Mouse (Mus musculus) midbrain, embryonic 13.5 days (tissue): ENCODE measurements around the gene Smyd1. TPM values are rescaled to one million over a fixed set of nuclear protein-coding genes. Genes with fewer than 3 reads are reported as not detected.
"Not testable (repeated sequence)": the region's sequence is repeated elsewhere in the genome, so short reads cannot be mapped to it uniquely, and the experiment has no call there.

Experiments
- ATAC-seq: fragments of 200-750 bp; cut with Nextera tagmentation; 2 replicates; pipeline ENCODE4 v1.8.0; 2017; ENCODE audit warnings: mild to moderate bottlenecking, moderate TSS enrichment, moderate library complexity
- H3K27ac ChIP-seq: fragments of 300-500 bp; sonication (generic); 2 replicates; pipeline ENCODE4 v1.5.1; 2015; ENCODE audit warnings: inconsistent platforms, mild to moderate bottlenecking, moderate library complexity
- H3K27me3 ChIP-seq: fragments of 300-500 bp; sonication (generic); 2 replicates; pipeline ENCODE4 v1.6.1; 2015; ENCODE audit warnings: mild to moderate bottlenecking, inconsistent platforms
- H3K36me3 ChIP-seq: fragments of 300-500 bp; sonication (generic); 2 replicates; pipeline ENCODE4 v1.6.1; 2015; ENCODE audit warnings: mild to moderate bottlenecking, inconsistent platforms
- H3K4me1 ChIP-seq: fragments of 300-500 bp; sonication (generic); replicated peaks from 2 replicates; pipeline ENCODE4 v1.6.1; 2015; ENCODE audit warnings: inconsistent platforms
- H3K4me2 ChIP-seq: fragments of 300-500 bp; sonication (generic); replicated peaks from 2 replicates; pipeline ENCODE4 v1.6.1; 2015; ENCODE audit warnings: moderate library complexity, mild to moderate bottlenecking, inconsistent platforms
- H3K4me3 ChIP-seq: fragments of 300-500 bp; sonication (generic); replicated peaks from 2 replicates; pipeline ENCODE4 v1.5.1; 2015; ENCODE audit warnings: mild to moderate bottlenecking, inconsistent platforms
- H3K9ac ChIP-seq: fragments of 300-500 bp; sonication (generic); replicated peaks from 2 replicates; pipeline ENCODE4 v1.6.1; 2015; ENCODE audit warnings: mild to moderate bottlenecking, inconsistent platforms
- H3K9me3 ChIP-seq: fragments of 300-500 bp; sonication (generic); 2 replicates; pipeline ENCODE4 v1.6.1; 2016; ENCODE audit warnings: mild to moderate bottlenecking, inconsistent platforms
- WGBS: fragments of 180-500 bp; shearing (Covaris S2); methylation state at CpG from one replicate; pipeline ENCODE4 v1.1.7; 2015; 5-methylcytosine and 5-hydroxymethylcytosine counted together
- polyA plus RNA-seq: library from polyadenylated mRNA; unstranded; fragments of >200 nt; fragmentation: Nextera tagmentation; extraction: Ambion mirVana; gene quantifications from 2 replicates; pipeline ENCODE4 v1.2.1, GENCODE M21; 2015

Smyd1 gene
- polyA plus RNA-seq, 1 experiment from 2014 or later = not detected

- ATAC-seq = no peak
- Histone ChIP-seq H3K27ac (no peak overlapping the region), H3K4me3 (no peak overlapping the region), H3K36me3 (no peaks in the 10 kb centered on the region), H3K4me1 (no peaks in the 10 kb centered on the region), H3K4me2 (no peak overlapping the region), H3K27me3 (no peaks in the 10 kb centered on the region), H3K9me3 (no peaks in the 10 kb centered on the region), H3K9ac (no peak overlapping the region)
- 91% methylated on average over 9 of the region's 9 CpGs for WGBS
Observed at GRCm38 (mm10) chr6:71341179-71341578, 19.1 kb upstream of the Smyd1 start.

- no peak overlapping the region for H3K27ac ChIP-seq
- H3K4me3 ChIP-seq = no peak overlapping the region
- no peaks in the 10 kb centered on the region for H3K36me3 ChIP-seq
- no peaks in the 10 kb centered on the region for H3K4me1 ChIP-seq
- H3K9ac ChIP-seq = no peak overlapping the region
- H3K9me3 ChIP-seq = no peaks in the 10 kb centered on the region
- 84% methylated on average over 4 of the region's 4 CpGs for WGBS
- H3K4me2 ChIP-seq = no peak overlapping the region
- H3K27me3 ChIP-seq = no peaks in the 10 kb centered on the region
- no peak for ATAC-seq
Observed at GRCm38 (mm10) chr6:71339351-71339750, 17.3 kb upstream of the Smyd1 start.

- no peak overlapping the region for H3K27ac ChIP-seq
- no peaks in the 10 kb centered on the region for H3K27me3 ChIP-seq
- H3K36me3 ChIP-seq = no peaks in the 10 kb centered on the region
- H3K9me3 ChIP-seq = no peaks in the 10 kb centered on the region
- H3K4me3 ChIP-seq = no peak overlapping the region
- H3K4me1 ChIP-seq = no peaks in the 10 kb centered on the region
- WGBS = 89% methylated on average over 3 of the region's 3 CpGs
- H3K9ac ChIP-seq = no peak overlapping the region
- ATAC-seq = no peak
- no peak overlapping the region for H3K4me2 ChIP-seq
Observed at GRCm38 (mm10) chr6:71338941-71339340, 16.9 kb upstream of the Smyd1 start.

DNA sequence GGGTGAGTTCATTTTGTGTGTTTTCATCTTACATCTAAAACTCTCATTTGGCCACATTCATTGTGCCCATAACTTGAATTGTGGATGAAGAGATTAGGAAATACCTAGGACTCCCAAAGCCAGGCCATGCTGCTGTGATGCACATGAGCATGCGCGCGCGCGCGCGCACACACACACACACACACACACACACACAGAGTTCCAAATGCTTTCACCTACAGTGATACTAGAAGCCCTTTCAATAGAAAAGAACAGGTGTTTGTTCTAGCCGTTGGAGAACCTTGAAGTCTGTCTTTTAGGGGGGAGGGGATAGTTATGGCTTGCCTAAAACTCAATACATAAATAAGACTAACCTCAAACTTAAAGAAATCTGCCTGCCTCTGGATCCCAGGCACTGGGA lies 15.6 kb upstream of the Smyd1 start:
- WGBS = 97% methylated on average over 8 of the region's 8 CpGs
- no peaks in the 10 kb centered on the region for H3K27me3 ChIP-seq
- H3K4me2 ChIP-seq = no peak overlapping the region
- no peaks in the 10 kb centered on the region for H3K36me3 ChIP-seq
- no peak overlapping the region for H3K9ac ChIP-seq
- no peaks in the 10 kb centered on the region for H3K9me3 ChIP-seq
- H3K27ac ChIP-seq = no peak overlapping the region
- H3K4me1 ChIP-seq = no peaks in the 10 kb centered on the region
- no peak for ATAC-seq
- H3K4me3 ChIP-seq = no peak overlapping the region

DNA sequence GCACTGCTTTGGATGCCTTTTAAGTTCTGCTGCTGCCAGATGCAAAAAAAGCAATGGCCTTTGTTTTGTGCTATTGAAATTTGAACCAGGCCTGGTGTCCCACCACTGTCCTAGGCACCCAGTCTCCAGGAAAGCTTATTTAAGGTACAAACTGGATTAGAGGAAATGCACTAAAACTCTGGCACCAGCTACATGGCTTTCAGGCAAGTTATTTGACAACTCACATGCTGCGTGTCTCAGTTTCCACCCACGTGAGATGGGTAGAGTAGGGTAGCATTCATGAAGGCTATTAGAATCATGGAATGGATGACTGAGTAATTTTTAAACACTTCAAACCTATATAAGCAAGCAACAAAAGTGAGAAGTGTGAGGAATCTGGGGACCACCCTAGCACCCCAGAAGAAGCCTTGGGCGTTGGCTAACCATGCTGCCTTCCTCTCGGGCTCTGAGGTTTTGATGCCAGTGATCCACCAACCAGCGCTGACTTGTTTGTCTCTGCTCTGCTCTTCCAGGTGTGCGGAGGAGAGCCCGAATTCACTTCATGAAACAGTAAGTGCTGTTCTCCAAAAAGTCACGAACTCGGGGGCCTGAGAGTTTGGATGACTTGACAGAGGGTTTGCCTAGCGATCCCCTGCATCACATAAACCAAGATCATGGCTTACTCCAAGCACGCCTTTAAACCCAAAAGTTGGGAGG lies 11.7 kb upstream of the Smyd1 start:
- no peak for ATAC-seq
- 94% methylated on average over 11 of the region's 11 CpGs for WGBS
- no peaks in the 10 kb centered on the region for H3K27me3 ChIP-seq
- no peak overlapping the region for H3K27ac ChIP-seq
- H3K4me2 ChIP-seq = no peak overlapping the region
- no peaks in the 10 kb centered on the region for H3K36me3 ChIP-seq
- no peak overlapping the region for H3K9ac ChIP-seq
- H3K9me3 ChIP-seq = no peaks in the 10 kb centered on the region
- no peak overlapping the region for H3K4me3 ChIP-seq
- no peaks in the 10 kb centered on the region for H3K4me1 ChIP-seq

- WGBS = 72% methylated on average over 3 of the region's 3 CpGs
- Histone ChIP-seq H3K27ac (no peak overlapping the region), H3K9me3 (no peaks in the 10 kb centered on the region), H3K9ac (no peak overlapping the region), H3K36me3 (no peaks in the 10 kb centered on the region), H3K4me3 (no peak overlapping the region), H3K27me3 (no peaks in the 10 kb centered on the region), H3K4me1 (no peaks in the 10 kb centered on the region), H3K4me2 (no peak overlapping the region)
- no peak for ATAC-seq
Observed at GRCm38 (mm10) chr6:71333031-71333430, 11.0 kb upstream of the Smyd1 start.

- WGBS = 86% methylated on average over 11 of the region's 11 CpGs
- ATAC-seq = no peak
- Histone ChIP-seq H3K27ac (no peak overlapping the region), H3K36me3 (no peaks in the 10 kb centered on the region), H3K4me2 (no peak overlapping the region), H3K9me3 (no peaks in the 10 kb centered on the region), H3K4me3 (no peak overlapping the region), H3K27me3 (no peaks in the 10 kb centered on the region), H3K4me1 (no peaks in the 10 kb centered on the region), H3K9ac (no peak overlapping the region)
Observed at GRCm38 (mm10) chr6:71332236-71332965, 10.4 kb upstream of the Smyd1 start.

DNA sequence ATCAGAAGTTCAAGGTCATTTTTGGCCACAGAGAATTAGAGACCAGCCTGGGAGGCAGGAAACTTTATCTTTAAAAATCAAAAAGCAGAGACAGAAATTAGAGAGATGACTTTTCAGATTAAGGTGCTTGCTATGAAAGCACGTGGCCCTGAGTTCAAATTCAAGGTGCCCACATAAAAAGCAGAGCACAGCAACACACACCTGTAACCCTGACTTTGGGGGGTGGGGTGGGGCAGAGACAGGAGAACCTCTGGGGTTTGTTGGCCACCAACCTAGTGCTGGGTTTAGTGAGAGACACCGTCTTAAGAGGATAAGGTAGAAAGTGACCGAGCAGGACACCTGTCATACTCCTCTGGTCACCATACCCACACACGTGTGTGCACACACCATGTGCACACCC lies 9.5 kb upstream of the Smyd1 start:
- H3K4me1 ChIP-seq, H3K9me3 ChIP-seq, H3K9ac ChIP-seq, H3K4me2 ChIP-seq, H3K36me3 ChIP-seq, H3K27ac ChIP-seq, ATAC-seq, H3K27me3 ChIP-seq, H3K4me3 ChIP-seq: not testable (repeated sequence)
- WGBS = 81% methylated on average over 1 of the region's 4 CpGs

DNA sequence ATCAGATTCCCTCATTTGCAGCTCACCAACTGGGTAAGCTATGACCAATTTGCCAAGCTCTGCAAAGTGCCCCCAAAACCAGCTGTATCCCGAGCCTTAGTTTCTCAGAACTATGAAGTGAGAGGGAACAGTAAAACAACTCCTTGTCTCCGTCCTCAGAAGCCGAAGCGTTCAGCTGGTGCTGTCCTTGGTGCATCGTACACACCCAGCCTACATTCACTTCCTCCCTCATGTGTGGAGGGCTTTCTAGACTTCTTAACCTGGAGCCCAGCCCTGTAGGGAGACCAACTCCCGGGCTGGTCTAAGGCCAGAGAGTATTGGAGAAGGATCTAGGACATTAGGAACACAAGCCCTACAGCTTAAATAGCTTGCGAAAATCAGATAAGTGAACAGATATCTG lies 8.5 kb upstream of the Smyd1 start:
- Histone ChIP-seq H3K27ac (no peak overlapping the region), H3K4me2 (no peak overlapping the region), H3K4me3 (no peak overlapping the region), H3K27me3 (no peaks in the 10 kb centered on the region), H3K9me3 (no peaks in the 10 kb centered on the region), H3K4me1 (no peaks in the 10 kb centered on the region), H3K9ac (no peak overlapping the region), H3K36me3 (no peaks in the 10 kb centered on the region)
- 87% methylated on average over 7 of the region's 7 CpGs for WGBS
- no peak for ATAC-seq

- H3K9me3 ChIP-seq = no peaks in the 10 kb centered on the region
- WGBS = 94% methylated on average over 6 of the region's 6 CpGs
- no peak for ATAC-seq
Observed at GRCm38 (mm10) chr6:71329881-71330280, 7.8 kb upstream of the Smyd1 start.

GRCm38 (mm10) chr6:71324816-71325215 lies 2.8 kb upstream of the Smyd1 start:
- WGBS = 90% methylated on average over 9 of the region's 9 CpGs
- no peaks in the 10 kb centered on the region for H3K4me1 ChIP-seq
- ATAC-seq = no peak

More at GRCm38 (mm10) chr6:71329881-71330280, 7.8 kb upstream of the Smyd1 start:
- no peak overlapping the region for H3K9ac ChIP-seq
- no peaks in the 10 kb centered on the region for H3K36me3 ChIP-seq
- no peak overlapping the region for H3K4me2 ChIP-seq
- no peak overlapping the region for H3K4me3 ChIP-seq
- no peak overlapping the region for H3K27ac ChIP-seq
- H3K4me1 ChIP-seq = no peaks in the 10 kb centered on the region
- no peaks in the 10 kb centered on the region for H3K27me3 ChIP-seq

GRCm38 (mm10) chr6:71322491-71322921 lies 473 bp upstream of the Smyd1 start, which contains the start of gene Cd8b1:
Gene Cd8b1 (plus strand): TSS chr6:71322788.
- Histone ChIP-seq H3K9me3 (no peaks in the 10 kb centered on the region), H3K4me3 (no peak within 1 kb of the TSS), H3K27me3 (no peaks in the 10 kb centered on the region), H3K4me2 (no peak within 1 kb of the TSS), H3K4me1 (no peaks in the 10 kb centered on the region), H3K36me3 (no peaks in the 10 kb centered on the region), H3K9ac (no peak within 1 kb of the TSS), H3K27ac (no peak within 1 kb of the TSS)
- ATAC-seq = no peak
- 88% methylated on average over 7 of the region's 7 CpGs for WGBS

More at GRCm38 (mm10) chr6:71324816-71325215, 2.8 kb upstream of the Smyd1 start:
- Histone ChIP-seq H3K9ac (no peak overlapping the region), H3K27me3 (no peaks in the 10 kb centered on the region), H3K27ac (no peak overlapping the region), H3K36me3 (no peaks in the 10 kb centered on the region), H3K9me3 (no peaks in the 10 kb centered on the region), H3K4me2 (no peak overlapping the region), H3K4me3 (no peak overlapping the region)
